Mouse (Mus musculus): Measurements from ENCODE around the gene Lmo3. TPM values are rescaled to one million over a fixed set of nuclear protein-coding genes. Genes with fewer than 3 reads are reported as not detected.

The Lmo3 gene
- total and polyA plus RNA-seq, 3 experiments: not detected

DNA sequence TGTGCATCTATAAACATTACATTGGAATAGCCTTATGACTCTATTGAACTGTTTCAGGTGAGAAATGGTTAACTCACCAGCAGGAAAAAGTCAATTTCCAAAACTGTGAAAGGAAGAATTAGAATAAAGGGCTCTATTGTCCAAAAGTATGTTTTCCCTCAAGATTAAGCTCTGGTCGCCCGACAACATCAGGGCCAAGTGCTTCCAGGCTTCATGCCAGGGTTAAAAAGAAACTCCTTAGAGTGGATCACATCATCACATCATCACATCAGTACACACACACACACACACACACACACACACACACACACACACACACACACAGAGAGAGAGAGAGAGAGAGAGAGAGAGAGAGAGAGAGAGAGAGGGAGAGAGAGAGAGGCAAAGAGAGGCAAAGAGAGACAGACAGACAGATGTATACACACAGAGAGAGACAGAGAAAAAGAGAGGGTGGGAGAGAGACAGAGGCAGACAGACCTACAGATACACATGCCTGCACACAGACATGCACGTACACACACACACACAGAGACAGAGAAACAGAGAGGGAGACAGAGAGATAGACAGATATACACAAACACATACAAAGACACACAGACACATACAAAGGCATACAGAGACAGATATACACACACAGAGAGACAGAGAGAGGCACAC, 255.9 kb downstream of the Lmo3 start:
- DNase-seq (ENCODE audit: low read depth, low spot score): no peak
- Histone ChIP-seq H3K9ac (ENCODE audit: control insufficient read depth, low read depth, low read length, poor library complexity, severe bottlenecking) (no peak overlapping the region), H3K36me3 (ENCODE audit: control insufficient read depth in 1 of 2, insufficient read depth in 2 of 2, low read length in 2 of 2) (no peaks in the 10 kb centered on the region), H3K4me3 (ENCODE audit: control insufficient read depth in 1 of 2, insufficient read depth in 1 of 2, low read depth in 2 of 2, low read length in 2 of 2) (no peak overlapping the region), H3K9me3 (replicated peaks; ENCODE audit: insufficient read depth, low read length) (no peaks in the 10 kb centered on the region), H3K27ac (ENCODE audit: control insufficient read depth, low read depth, low read length) (no peak overlapping the region), H3K4me1 (ENCODE audit: control insufficient read depth in 1 of 2, insufficient read depth in 2 of 2, low read length in 2 of 2) (no peaks in the 10 kb centered on the region), H3K27me3 (ENCODE audit: control insufficient read depth in 1 of 2, insufficient read depth in 2 of 2, low read length in 2 of 2) (no peaks in the 10 kb centered on the region), H3K79me2 (ENCODE audit: control insufficient read depth, insufficient read depth, low read length, poor library complexity) (no peaks in the 10 kb centered on the region)
- TF ChIP-seq TCF12 (IDR thresholded peaks at IDR 0.05; ENCODE audit: low read depth, low read length) (no peak), ELF1 (IDR thresholded peaks at IDR 0.05; ENCODE audit: low read depth, low read length) (no peak), GABPA (IDR thresholded peaks at IDR 0.05; ENCODE audit: low read depth, low read length) (no peak), GATA1 (IDR thresholded peaks at IDR 0.05; ENCODE audit: low read depth, low read length) (no peak), MYC (IDR thresholded peaks at IDR 0.05; ENCODE audit: low read depth, low read length) (no peak)

DNA sequence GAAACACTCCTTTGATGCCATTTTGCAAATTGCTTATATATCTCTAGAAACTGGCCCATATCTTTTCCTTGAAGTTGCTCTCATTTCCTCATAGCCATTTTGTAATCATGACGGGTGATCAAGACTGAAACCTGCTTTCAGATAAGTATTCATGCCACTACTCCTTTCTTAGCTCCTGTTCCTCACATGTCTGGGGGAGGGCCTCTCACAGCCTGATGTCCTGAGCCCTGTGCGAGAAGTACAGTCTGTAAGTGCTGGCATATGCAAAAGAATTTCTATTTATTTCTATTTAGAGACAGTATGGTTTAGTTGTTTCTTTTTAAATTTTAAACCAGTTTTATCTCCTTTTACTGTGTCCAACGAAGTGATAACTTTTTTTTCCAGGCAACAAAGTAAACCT, 256.6 kb downstream of the Lmo3 start:
- Histone ChIP-seq H3K27me3 (ENCODE audit: control insufficient read depth in 1 of 2, insufficient read depth in 2 of 2, low read length in 2 of 2) (no peaks in the 10 kb centered on the region), H3K36me3 (ENCODE audit: control insufficient read depth in 1 of 2, insufficient read depth in 2 of 2, low read length in 2 of 2) (no peaks in the 10 kb centered on the region), H3K9ac (ENCODE audit: control insufficient read depth, low read depth, low read length, poor library complexity, severe bottlenecking) (no peak overlapping the region), H3K4me3 (ENCODE audit: control insufficient read depth in 1 of 2, insufficient read depth in 1 of 2, low read depth in 2 of 2, low read length in 2 of 2) (no peak overlapping the region), H3K9me3 (replicated peaks; ENCODE audit: insufficient read depth, low read length) (no peaks in the 10 kb centered on the region), H3K27ac (ENCODE audit: control insufficient read depth, low read depth, low read length) (no peak overlapping the region), H3K79me2 (ENCODE audit: control insufficient read depth, insufficient read depth, low read length, poor library complexity) (no peaks in the 10 kb centered on the region), H3K4me1 (ENCODE audit: control insufficient read depth in 1 of 2, insufficient read depth in 2 of 2, low read length in 2 of 2) (no peaks in the 10 kb centered on the region)
- no peak for TF ChIP-seq NELFE (IDR thresholded peaks at IDR 0.05; ENCODE audit: low read depth, low read length)
- TF ChIP-seq SIN3A (IDR thresholded peaks at IDR 0.05; ENCODE audit: low read length): no peak
- no peak for TF ChIP-seq ZC3H11A (IDR thresholded peaks at IDR 0.05; ENCODE audit: low read depth, low read length)
- TF ChIP-seq GATA1 (IDR thresholded peaks at IDR 0.05; ENCODE audit: low read depth, low read length): no peak
- no peak for TF ChIP-seq KAT2A (conservative IDR thresholded peaks at IDR 0.05; ENCODE audit: low read depth, low read length)
- no peak for TF ChIP-seq E2F4 (IDR thresholded peaks at IDR 0.05; ENCODE audit: borderline replicate concordance, low read depth, low read length)
- TF ChIP-seq TBP (IDR thresholded peaks at IDR 0.05; ENCODE audit: low read depth, low read length): no peak
- no peak for TF ChIP-seq POLR2AphosphoS5 (IDR thresholded peaks at IDR 0.05; ENCODE audit: borderline replicate concordance, low read depth, low read length)
- TF ChIP-seq ZKSCAN1 (IDR thresholded peaks at IDR 0.05; ENCODE audit: low read depth, low read length): no peak
- no peak for TF ChIP-seq GABPA (IDR thresholded peaks at IDR 0.05; ENCODE audit: low read depth, low read length)
- no peak for TF ChIP-seq UBTF (IDR thresholded peaks at IDR 0.05; ENCODE audit: borderline replicate concordance, insufficient read depth, low read depth, low read length)
- no peak for TF ChIP-seq CTCF (IDR thresholded peaks at IDR 0.05 in 2 of 3, conservative IDR thresholded peaks at IDR 0.05 in 1 of 3; ENCODE audit: control insufficient read depth in 1 of 3, insufficient read depth in 1 of 3, low read depth in 2 of 3, low read length in 3 of 3, poor library complexity in 1 of 3, severe bottlenecking in 1 of 3)
- DNase-seq (ENCODE audit: low read depth, low spot score): no peak

Data from MEL (cell line).